Mouse (Mus musculus): ENCODE results near the gene Kpnb1. TPM values are rescaled to one million over a fixed set of nuclear protein-coding genes. Genes with fewer than 3 reads are reported as not detected.

Gene Kpnb1
- polyA plus RNA-seq, 3 experiments from 2014 or later: 24.7 to 41.5 (median 26.2) TPM

GRCm38 (mm10) chr11:97185704-97186614, 1.7 kb downstream of the Kpnb1 start:
- no peak for ATAC-seq

- no peak for ATAC-seq
These were observed 2.8 kb downstream of the Kpnb1 start for GRCm38 (mm10) chr11:97184875-97185274.

DNA sequence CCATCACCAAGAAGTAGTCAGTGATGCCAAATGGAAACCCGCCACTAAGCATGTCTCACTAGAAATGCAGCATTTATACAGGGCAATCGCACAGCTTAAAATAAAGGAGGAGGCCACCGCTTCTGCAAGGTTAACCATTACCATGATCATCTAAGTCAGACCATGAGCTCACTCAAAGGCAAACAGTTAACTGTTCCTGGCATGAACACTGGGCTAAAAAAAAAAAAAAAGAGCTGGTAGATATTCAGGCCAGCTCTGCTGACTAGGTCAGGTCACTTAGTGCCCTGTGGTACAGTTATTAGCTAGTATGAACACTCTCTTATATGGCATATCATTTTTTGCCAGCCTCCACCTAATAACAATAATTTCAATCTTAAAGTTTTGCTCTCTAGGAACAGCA, 5.2 kb downstream of the Kpnb1 start:
- no peak for ATAC-seq

DNA sequence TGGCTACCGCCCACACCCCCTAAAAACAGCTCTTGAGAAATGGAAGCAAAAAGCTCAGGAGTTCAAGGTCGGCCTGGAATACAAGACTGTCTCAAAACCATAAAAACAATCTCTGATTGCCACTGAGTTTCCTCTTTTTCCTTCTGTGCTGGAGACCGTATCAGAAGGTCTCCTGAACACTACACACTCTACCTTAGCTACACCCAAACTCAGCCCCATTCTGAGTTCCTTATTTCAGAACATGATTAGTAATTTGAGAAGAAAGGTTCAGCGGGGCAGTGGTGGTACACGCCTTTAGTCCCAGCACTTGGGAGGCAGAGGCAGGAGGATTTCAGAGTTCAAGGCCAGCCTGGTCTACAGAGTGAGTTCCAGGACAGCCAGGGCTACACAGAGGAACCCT, 6.6 kb downstream of the Kpnb1 start:
- ATAC-seq: no peak

DNA sequence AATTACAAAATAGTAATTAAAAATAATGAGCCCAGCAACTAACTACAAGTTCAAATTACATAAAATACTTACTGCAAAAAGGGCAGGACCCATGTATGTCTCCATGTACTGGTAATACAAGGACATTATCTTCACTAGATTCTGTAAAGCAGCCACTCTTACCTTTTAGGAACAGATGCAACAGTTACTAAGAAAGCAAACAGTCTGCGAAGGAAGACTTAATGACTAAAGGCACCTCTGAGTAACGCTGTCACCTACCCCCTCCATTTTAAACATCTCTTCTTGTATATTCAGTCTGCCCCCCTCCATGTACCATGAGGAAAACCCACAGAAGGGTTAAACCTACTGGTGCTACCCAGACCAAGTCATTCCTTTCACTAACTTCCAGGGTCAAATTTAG, 9.5 kb downstream of the Kpnb1 start:
- no peak for ATAC-seq

DNA sequence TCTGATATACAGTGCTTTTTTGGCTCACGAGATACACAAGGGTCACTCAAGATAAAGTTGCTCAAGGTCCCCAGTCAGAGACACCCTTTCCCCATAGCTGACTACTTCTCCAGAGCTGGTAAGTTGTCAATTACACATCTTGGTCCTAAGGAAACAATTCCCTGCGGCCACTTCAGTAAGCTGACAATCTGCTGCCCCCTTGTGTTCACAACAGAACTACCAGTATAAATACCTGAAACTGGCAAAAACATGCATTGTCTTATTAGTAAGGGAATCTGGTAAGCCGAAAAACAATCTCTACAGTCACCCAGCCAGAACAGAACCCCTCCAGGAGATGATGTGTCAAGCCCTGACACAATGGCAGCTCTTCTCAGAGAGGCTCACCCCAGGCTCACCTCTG, 10.8 kb downstream of the Kpnb1 start:
- ATAC-seq: no peak

DNA sequence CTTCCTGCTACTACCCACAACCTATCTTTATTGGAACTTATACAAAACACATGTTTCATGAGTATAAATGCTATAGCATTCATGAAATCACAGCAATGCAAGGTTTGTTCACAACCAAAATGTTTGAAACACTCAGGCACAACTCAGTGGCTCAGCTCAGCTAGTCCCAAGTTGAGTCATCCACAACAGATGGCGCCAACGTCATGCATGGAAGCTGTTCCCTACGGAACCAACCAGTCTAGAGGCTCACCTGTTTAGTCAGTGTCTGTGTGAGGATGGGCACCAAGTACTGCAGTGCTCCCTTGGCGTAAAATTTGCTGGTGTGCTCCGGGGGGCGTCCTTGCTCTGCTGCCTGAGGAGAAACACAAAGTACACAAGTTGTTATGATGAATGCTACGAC, 12.2 kb downstream of the Kpnb1 start:
- no peak for ATAC-seq

- ATAC-seq: no peak
These were observed 27.3 kb downstream of the Kpnb1 start for GRCm38 (mm10) chr11:97160341-97160740.

DNA sequence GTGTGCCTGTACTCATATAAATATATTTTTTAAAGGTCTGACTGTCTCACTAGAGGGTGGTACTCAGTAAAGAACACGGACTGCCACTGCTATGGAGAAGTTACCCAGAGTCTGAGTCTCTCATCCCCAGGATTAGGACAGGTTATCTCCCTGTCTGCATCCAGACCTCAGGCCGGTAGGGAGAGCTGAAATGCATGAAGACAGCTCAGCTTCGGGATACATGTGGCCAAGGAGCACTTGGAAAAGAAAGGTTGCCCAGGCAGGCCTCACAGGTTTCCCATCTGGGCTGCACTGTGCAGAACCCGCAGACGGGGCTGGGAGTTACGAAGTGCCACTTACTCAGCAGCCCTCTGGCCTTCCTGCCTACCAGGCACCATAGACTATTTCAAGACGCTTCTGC, 30.7 kb downstream of the Kpnb1 start:
- no peak for ATAC-seq

DNA sequence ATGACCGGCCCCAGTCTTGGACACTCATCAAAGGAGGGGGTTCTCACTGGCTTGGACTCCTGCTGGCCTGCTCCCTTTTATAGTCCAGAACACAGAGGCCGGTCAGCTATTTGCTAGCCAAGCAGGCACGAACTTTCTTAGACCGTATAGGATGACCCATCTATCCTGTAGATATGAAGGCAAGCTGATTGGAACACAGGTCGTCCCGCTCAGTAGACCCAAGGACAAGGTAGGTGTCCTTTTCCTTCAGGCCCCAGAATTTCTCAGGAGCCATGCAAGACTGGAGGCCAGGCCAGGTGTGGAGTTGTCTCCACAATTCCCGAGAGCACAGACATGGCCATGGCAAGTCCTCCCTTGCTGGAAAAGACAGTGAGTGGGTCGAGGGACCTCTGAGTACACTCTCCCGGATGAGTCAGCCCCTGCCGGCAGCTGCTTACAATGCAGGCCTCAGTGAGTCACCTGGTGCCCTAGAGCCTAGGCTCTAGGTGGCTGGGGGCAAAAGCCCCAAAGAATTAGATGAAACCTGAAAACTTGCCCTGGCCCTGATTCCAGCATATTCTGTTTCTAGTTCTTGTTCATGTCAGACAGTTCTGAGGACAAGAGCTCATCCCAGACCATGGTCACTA, 34.9 kb downstream of the Kpnb1 start:
- ATAC-seq: no peak

- ATAC-seq: no peak
These were observed 35.7 kb downstream of the Kpnb1 start for GRCm38 (mm10) chr11:97152023-97152426.

DNA sequence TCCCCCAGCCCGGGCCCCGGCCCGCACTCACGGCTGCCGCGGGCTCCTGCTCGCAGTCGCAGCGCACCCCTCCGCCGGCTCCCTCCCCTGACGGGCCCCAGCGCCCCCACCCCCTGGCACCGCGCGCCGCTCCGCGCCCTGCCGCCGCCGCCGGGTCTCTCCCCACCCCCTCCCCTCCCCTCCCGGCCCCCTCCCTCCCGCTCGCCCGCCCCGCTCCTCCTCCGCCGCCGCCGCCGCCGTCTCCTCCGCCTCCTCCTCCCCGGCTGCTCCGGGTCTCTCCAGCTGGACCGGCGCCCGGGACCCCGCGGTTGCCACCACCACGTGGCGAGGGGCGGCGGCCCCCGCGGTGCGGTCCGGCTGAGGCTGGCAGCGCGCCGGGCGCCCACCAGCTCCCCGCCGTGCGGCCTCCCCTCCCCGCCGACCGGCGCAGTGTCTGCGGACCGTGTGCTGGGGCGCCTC, 36.3 kb downstream of the Kpnb1 start, which contains the start of gene Tbkbp1:
Tbkbp1 (minus strand) TSS at position 153 of the 459 bp plus-strand sequence.
- ATAC-seq: no peak

GRCm38 (mm10) chr11:97150411-97151330, 37.0 kb downstream of the Kpnb1 start:
- ATAC-seq: no peak

GRCm38 (mm10) chr11:97149995-97150410, 37.7 kb downstream of the Kpnb1 start:
- ATAC-seq: no peak

- ATAC-seq: no peak
These were observed 38.7 kb downstream of the Kpnb1 start for GRCm38 (mm10) chr11:97149026-97149425.

DNA sequence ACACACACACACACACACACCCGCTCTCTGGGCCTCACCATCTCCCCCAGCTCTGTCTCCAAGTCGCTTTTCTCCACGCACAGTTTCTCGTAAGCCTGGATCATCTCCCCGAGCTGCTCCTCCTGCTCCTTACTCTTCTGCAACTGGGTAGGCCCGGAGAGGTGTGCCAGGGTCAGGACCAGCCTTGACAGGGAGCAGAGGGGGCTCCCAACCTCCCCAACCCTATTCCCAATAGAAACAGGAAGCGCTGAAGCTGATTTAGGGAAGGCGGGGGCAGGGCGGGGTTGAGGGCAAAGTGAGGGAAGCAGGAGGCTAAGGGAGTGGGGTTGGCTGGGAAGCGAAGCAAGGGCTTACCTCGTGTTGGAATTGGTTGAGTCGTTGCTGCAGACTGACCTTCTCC, 39.1 kb downstream of the Kpnb1 start:
- ATAC-seq: no peak

DNA sequence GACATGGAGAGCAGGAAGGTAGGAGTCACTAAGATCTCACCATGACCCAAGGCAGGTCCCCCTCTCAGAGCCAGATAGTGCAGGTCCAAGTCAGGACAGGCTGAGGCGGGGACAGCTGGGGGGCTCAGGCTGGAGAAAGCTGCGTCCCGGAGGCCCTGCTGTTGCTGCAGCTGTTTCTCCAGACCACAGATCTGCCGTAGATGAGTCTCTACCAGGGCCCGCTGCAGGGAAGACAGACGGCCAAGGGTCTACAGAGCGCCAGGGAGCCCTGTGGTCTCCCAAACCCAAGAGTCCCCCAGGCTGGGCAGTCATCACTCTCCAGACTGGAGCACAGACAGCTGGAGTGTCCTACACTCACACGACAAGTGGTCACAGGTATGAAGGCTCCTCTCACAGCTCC, 40.3 kb downstream of the Kpnb1 start:
- no peak for ATAC-seq

DNA sequence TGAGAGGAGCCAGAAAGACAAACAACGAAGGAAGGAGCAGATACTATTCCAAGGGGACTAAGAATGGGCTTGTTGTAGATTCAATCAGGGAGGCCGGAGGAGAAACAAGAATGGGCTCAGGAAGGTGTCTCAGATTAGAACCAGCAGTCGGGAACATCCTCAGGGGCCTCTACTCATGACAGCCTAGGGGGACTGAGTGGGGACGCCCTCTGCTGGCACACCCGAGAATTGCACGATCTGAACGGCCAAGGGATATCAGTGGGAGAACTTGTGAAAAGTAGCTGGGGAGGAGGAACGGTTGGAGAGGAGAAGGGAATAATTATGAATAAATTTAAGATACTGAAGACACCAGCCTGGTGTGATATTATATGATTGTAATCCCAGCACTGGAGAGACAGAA, 41.0 kb downstream of the Kpnb1 start:
- peak; percentile 47 for ATAC-seq

GRCm38 (mm10) chr11:97145951-97146350, 41.7 kb downstream of the Kpnb1 start:
- ATAC-seq: no peak

DNA sequence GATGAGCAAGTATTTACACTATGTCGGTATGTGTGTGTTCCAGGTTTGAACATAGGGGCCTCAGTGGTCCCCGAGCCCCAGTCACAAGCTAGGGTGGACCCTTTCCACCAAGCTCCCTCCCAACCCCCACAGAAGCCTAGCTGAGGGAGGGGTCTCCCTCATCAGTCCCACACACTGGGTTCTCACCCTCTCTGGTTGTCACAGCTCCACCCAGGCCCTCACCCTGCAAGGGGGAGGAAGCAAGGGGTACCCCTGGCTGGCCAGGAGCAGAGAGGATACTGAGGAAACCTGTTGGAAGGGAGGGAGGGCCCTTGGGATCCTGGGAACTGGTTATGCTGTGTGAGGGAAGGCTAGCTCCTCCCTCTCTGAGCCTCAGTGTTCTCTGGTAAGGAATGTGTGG, 42.4 kb downstream of the Kpnb1 start:
- no peak for ATAC-seq

- no peak for ATAC-seq
These were observed 44.3 kb downstream of the Kpnb1 start for GRCm38 (mm10) chr11:97143196-97143900.

DNA sequence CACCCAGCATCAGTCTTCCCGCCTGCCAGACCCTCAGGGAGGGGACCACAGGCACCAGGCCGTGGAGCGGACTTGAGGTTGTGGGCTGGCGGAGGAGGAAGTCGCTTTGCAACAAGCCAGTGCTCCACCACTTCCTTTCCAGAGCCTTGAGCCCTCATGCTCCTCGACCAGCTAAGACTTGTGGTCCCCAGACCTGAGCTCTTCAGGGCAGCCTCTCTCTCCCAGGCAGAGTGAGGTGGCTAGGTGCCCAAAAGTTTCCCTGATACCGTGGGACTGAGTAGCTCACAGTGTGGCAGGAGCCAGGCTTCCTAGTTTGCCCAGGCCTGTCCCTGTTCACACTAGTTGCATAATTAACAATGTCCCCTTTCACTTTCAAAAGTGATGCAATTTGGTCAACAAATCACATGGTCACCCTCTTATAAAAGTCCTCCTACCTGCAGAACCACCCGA, 45.5 kb downstream of the Kpnb1 start:
- peak; percentile 33 for ATAC-seq

Measured in inflammation-experienced regulatory T-cells, adult 6 months (primary cell).